Mouse (Mus musculus) midbrain, embryonic 16.5 days (tissue): ENCODE results near the gene Rps26. TPM values are rescaled to one million over a fixed set of nuclear protein-coding genes. Genes with fewer than 3 reads are reported as not detected.

ENCODE experiments used
- ATAC-seq: fragments of 200-750 bp; cut with Nextera tagmentation; 2 replicates; pipeline ENCODE4 v1.8.0; 2017; ENCODE audit warnings: moderate TSS enrichment
- H3K27ac ChIP-seq: fragments of 300-500 bp; sonication (generic); 2 replicates; pipeline ENCODE4 v1.5.1; 2014; ENCODE audit warnings: mild to moderate bottlenecking, low read length, mixed read lengths
- H3K27me3 ChIP-seq: fragments of 300-500 bp; sonication (generic); 2 replicates; pipeline ENCODE4 v1.6.1; 2014; ENCODE audit warnings: low read depth, low read length, mixed read lengths; ENCODE audit not compliant: control insufficient read depth, insufficient read depth
- H3K36me3 ChIP-seq: fragments of 300-500 bp; sonication (generic); 2 replicates; pipeline ENCODE4 v1.6.1; 2014; ENCODE audit warnings: mild to moderate bottlenecking, low read length, moderate library complexity, mixed read lengths; ENCODE audit not compliant: control insufficient read depth, insufficient read depth
- H3K4me1 ChIP-seq: fragments of 300-500 bp; sonication (generic); 2 replicates; pipeline ENCODE4 v1.6.1; 2014; ENCODE audit warnings: mild to moderate bottlenecking, low read length, mixed read lengths; ENCODE audit not compliant: control insufficient read depth, insufficient read depth
- H3K4me2 ChIP-seq: fragments of 300-500 bp; sonication (generic); 2 replicates; pipeline ENCODE4 v1.6.1; 2014; ENCODE audit warnings: mild to moderate bottlenecking, low read length, mixed read lengths
- H3K4me3 ChIP-seq: fragments of 300-500 bp; sonication (generic); 2 replicates; pipeline ENCODE4 v1.5.1; 2014; ENCODE audit warnings: low read depth, mild to moderate bottlenecking, low read length, moderate library complexity, mixed read lengths
- H3K9ac ChIP-seq: fragments of 300-500 bp; sonication (generic); 2 replicates; pipeline ENCODE4 v1.6.1; 2014; ENCODE audit warnings: low read depth, low read length, mixed read lengths
- H3K9me3 ChIP-seq: fragments of 300-500 bp; sonication (generic); replicated peaks from 2 replicates; pipeline ENCODE4 v1.6.1; 2014; ENCODE audit warnings: mild to moderate bottlenecking, low read length, mixed read lengths; ENCODE audit not compliant: control insufficient read depth, poor library complexity, severe bottlenecking
- WGBS: fragments of 180-500 bp; shearing (Covaris S2); extraction: QIAGEN DNeasy Blood & Tissue Kit; methylation state at CpG from one replicate; pipeline ENCODE4 v1.1.7; 2014; 5-methylcytosine and 5-hydroxymethylcytosine counted together
- polyA plus RNA-seq: library from polyadenylated mRNA; unstranded; fragments of >200 nt; fragmentation: Nextera tagmentation; extraction: Ambion mirVana; gene quantifications from 2 replicates; pipeline ENCODE4 v1.2.1, GENCODE M21; 2015

Rps26 gene
- polyA plus RNA-seq, 1 experiment from 2014 or later = 295 TPM

- WGBS = 93% methylated on average over 1 of the region's 1 CpGs
Measured at GRCm38 (mm10) chr10:128601499-128601898, 25.0 kb downstream of the Rps26 start.

GRCm38 (mm10) chr10:128598476-128598875, 28.1 kb downstream of the Rps26 start:
- H3K36me3 ChIP-seq = no peaks in the 10 kb centered on the region
- no peak overlapping the region for H3K4me2 ChIP-seq
- H3K4me1 ChIP-seq = no peaks in the 10 kb centered on the region
- no peaks in the 10 kb centered on the region for H3K9me3 ChIP-seq
- no peaks in the 10 kb centered on the region for H3K27me3 ChIP-seq
- 93% methylated on average over 2 of the region's 2 CpGs for WGBS
- no peak for ATAC-seq
- no peak overlapping the region for H3K9ac ChIP-seq
- no peak overlapping the region for H3K27ac ChIP-seq
- H3K4me3 ChIP-seq = no peak overlapping the region

More at GRCm38 (mm10) chr10:128601499-128601898, 25.0 kb downstream of the Rps26 start:
- Histone ChIP-seq H3K36me3 (no peaks in the 10 kb centered on the region), H3K4me1 (no peaks in the 10 kb centered on the region), H3K4me2 (no peak overlapping the region), H3K27me3 (no peaks in the 10 kb centered on the region), H3K9me3 (no peaks in the 10 kb centered on the region), H3K27ac (no peak overlapping the region), H3K4me3 (no peak overlapping the region), H3K9ac (no peak overlapping the region)
- no peak for ATAC-seq

DNA sequence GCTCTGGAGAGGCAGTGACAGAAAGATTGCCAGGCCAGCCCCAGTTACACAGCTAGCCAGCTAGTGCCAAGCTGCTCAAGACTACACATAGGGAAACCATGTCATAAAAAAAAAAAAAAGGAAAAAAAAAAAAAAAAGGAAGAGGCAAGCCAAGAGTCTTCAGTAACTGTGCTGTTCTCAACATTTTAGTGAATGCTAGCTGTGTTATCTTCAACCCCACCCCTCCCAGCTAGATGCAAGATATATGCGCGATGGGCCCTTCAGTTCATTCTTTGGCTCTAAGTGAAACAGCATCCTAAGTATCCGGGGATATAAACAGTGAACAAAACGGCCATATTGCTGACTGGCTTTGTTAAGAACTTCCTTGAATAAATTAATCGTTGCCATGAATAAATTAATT, 33.8 kb downstream of the Rps26 start:
- WGBS = 69% methylated on average over 5 of the region's 5 CpGs
- Histone ChIP-seq H3K4me2 (no peak overlapping the region), H3K27ac (no peak overlapping the region), H3K27me3 (peaks cover 27% of the 10 kb centered on the region), H3K4me1 (peaks cover 4% of the 10 kb centered on the region; the same call in 1 of the 2 replicates), H3K36me3 (no peaks in the 10 kb centered on the region), H3K4me3 (no peak overlapping the region), H3K9me3 (no peaks in the 10 kb centered on the region), H3K9ac (no peak overlapping the region)
- no peak for ATAC-seq

DNA sequence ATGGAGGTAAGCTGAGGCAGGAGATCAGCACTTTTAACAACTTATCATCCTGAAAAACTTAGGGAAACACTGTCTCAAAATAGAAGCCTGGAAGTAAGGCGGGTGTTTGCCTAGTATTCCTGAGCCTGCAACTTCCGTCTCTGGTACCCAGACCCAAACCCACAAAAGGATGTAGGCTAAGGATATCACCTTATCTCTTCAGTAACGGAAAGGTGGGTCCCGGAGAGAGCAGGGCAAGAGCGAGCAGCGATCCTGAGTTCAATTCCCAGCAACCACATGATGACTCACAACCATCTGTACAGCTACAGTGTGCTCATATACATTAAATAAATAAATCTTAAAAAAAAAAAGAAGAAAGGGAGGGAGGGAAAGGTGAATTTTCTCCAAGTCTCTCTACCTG, 35.1 kb downstream of the Rps26 start:
- WGBS = 91% methylated on average over 6 of the region's 6 CpGs
- H3K4me3 ChIP-seq = no peak overlapping the region
- no peaks in the 10 kb centered on the region for H3K9me3 ChIP-seq
- H3K27me3 ChIP-seq = peaks cover 40% of the 10 kb centered on the region
- no peaks in the 10 kb centered on the region for H3K36me3 ChIP-seq
- no peak overlapping the region for H3K4me2 ChIP-seq
- peaks cover 4% of the 10 kb centered on the region; the same call in 1 of the 2 replicates for H3K4me1 ChIP-seq
- no peak for ATAC-seq
- no peak overlapping the region for H3K27ac ChIP-seq
- no peak overlapping the region for H3K9ac ChIP-seq

DNA sequence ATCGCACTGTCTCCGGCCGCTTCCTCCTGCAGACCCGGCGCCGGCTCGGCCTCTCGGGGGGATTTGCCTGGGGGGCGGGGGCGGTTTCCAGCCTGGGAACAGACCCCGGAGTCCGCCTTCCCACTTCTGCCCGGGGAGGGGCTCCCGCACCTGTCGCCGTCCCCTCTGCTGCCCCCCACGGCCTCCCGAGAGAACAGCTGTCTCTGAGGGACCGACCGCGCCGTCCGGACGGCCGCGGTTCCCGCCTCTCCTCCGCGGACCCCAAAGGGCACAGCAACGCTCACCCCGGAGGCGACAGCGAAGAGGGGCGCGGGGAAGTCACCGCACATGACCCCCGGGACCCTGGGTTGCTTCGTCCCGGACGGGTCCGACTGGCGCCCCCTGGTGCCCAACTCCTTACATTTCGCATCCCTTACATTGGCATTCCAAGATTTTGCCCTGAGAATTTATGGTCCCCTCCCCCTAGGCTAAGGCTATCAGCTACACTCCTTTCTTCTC, 36.3 kb downstream of the Rps26 start:
- no peaks in the 10 kb centered on the region for H3K9me3 ChIP-seq
- H3K4me1 ChIP-seq = peaks cover 4% of the 10 kb centered on the region; the same call in 1 of the 2 replicates
- H3K9ac ChIP-seq = peak overlapping the region; percentile 66
- peaks cover 43% of the 10 kb centered on the region for H3K27me3 ChIP-seq
- no peaks in the 10 kb centered on the region for H3K36me3 ChIP-seq
- H3K4me2 ChIP-seq = peak overlapping the region; percentile 98
- H3K4me3 ChIP-seq = peak overlapping the region; percentile 69
- no peak overlapping the region for H3K27ac ChIP-seq
- ATAC-seq = peak; percentile 34; the same call in 1 of the 2 replicates
- WGBS = under 1% methylated on average over 43 of the region's 43 CpGs

DNA sequence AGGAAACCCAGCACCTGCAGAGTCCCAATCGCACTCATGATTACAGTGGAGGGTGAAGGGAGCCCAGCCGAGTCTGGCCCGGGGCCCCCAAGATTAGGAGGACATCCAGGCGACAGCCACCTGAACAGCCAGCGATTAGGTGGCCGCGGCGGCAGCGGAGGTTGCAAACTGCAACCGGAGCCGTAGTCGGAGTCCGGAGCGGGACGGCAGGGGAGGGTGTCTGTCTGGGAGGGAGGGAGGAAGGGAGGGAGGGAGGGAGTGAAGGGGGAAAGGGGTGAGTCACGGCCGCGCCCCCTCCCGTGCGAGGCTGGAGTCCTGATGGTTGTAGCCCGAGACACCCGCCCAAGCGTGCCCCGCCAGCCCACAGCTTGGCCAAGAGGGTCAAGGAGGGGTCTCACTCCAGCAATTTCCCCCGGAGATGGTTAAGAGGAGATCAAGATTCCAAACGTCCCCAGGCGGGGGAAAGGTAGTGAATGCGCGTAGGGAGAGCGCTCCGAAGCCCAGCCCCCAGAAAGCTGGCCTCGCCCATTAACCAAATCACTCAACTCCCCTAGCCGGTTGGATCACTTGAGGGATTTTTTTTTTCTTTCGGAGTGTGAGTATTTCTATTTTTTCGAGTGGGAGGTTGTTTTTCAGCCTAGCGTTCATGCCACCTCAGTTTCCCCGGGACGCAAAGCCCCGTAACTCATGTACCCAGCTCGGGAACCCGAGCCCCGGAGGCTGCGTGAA, 36.9 kb downstream of the Rps26 start, which contains the start of gene Erbb3:
Erbb3 (minus strand) TSS at position 189 of the 729 bp plus-strand sequence.
- WGBS = 0% methylated on average over 42 of the region's 43 CpGs
- no peak within 1 kb of the TSS for H3K27ac ChIP-seq
- H3K9me3 ChIP-seq = no peaks in the 10 kb centered on the region
- H3K9ac ChIP-seq = peak within 1 kb of the TSS; percentile 66
- H3K27me3 ChIP-seq = peaks cover 43% of the 10 kb centered on the region
- peak within 1 kb of the TSS; percentile 69 for H3K4me3 ChIP-seq
- H3K4me1 ChIP-seq = peaks cover 4% of the 10 kb centered on the region; the same call in 1 of the 2 replicates
- peak within 1 kb of the TSS; percentile 98 for H3K4me2 ChIP-seq
- H3K36me3 ChIP-seq = no peaks in the 10 kb centered on the region
- ATAC-seq = peak; percentile 65

- Histone ChIP-seq H3K9ac (peak overlapping the region; percentile 66), H3K4me1 (peaks cover 4% of the 10 kb centered on the region; the same call in 1 of the 2 replicates), H3K9me3 (no peaks in the 10 kb centered on the region), H3K27ac (no peak overlapping the region), H3K36me3 (no peaks in the 10 kb centered on the region), H3K4me3 (peak overlapping the region; percentile 69), H3K4me2 (peak overlapping the region; percentile 98), H3K27me3 (peaks cover 43% of the 10 kb centered on the region)
- peak; percentile 34 for ATAC-seq
- 1% methylated on average over 23 of the region's 23 CpGs for WGBS
Measured at GRCm38 (mm10) chr10:128588775-128589463, 37.6 kb downstream of the Rps26 start.

GRCm38 (mm10) chr10:128588136-128588535, 38.4 kb downstream of the Rps26 start:
- Histone ChIP-seq H3K4me1 (peaks cover 4% of the 10 kb centered on the region; the same call in 1 of the 2 replicates), H3K4me2 (no peak overlapping the region), H3K4me3 (no peak overlapping the region), H3K27me3 (peaks cover 45% of the 10 kb centered on the region), H3K9me3 (no peaks in the 10 kb centered on the region), H3K9ac (no peak overlapping the region), H3K27ac (no peak overlapping the region), H3K36me3 (no peaks in the 10 kb centered on the region)
- no peak for ATAC-seq
- 21% methylated on average over 1 of the region's 1 CpGs for WGBS

GRCm38 (mm10) chr10:128587697-128588096, 38.9 kb downstream of the Rps26 start:
- H3K36me3 ChIP-seq = no peaks in the 10 kb centered on the region
- no peaks in the 10 kb centered on the region for H3K9me3 ChIP-seq
- H3K27me3 ChIP-seq = peaks cover 46% of the 10 kb centered on the region
- H3K27ac ChIP-seq = no peak overlapping the region
- no peak for ATAC-seq
- H3K9ac ChIP-seq = no peak overlapping the region
- H3K4me3 ChIP-seq = no peak overlapping the region
- 57% methylated on average over 8 of the region's 8 CpGs for WGBS
- H3K4me2 ChIP-seq = no peak overlapping the region
- H3K4me1 ChIP-seq = peaks cover 4% of the 10 kb centered on the region; the same call in 1 of the 2 replicates
